Mouse (Mus musculus) thymus, postnatal 25 days (tissue): Measurements from ENCODE around the gene Fam110c.

ENCODE experiments used
- DNase-seq: peaks from one replicate; pipeline ENCODE4 v3.0.0; 2022

Gene Fam110c

DNA sequence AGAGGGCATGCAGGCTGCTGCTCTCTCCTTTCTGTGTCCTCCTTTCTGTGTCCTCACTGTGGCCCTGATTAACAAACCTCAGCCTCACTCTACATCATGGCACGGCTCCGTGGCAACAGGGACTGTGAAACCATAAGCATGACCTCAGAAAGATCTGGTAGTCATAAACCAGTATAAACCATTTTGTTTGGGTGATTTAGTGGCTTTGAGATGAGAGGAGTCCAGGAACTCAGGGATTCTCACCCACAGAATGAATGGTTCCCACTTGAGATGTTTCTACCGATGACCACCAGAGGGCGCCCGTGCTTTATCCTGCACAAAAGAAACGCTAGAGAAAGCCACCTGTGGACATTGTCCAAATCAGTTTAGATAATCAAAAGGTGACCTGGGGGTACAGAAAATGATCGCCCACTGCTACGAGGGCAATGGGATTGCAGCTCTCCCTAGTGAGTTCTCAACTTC is 42.4 kb downstream of the Fam110c start:
- DNase-seq, result peak; percentile 17

DNA sequence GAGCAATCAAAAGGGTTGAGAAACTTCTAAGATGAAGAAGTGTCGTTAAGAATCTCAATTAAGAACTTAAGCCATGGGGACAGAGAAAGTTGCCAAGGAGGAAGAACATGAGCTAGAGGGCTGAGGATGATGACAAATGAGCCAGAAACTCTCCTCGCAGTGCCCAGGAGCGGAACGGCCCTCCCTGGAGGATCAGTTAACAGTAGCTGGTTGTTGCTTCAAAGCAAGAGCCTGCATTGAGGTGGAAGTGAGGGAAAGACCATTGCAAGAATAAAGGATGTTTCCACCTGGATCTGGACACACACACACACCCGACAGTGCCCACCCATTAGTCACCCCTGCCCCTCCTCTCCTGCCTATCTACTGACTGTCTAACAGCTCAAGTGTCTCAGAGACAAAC is 46.9 kb downstream of the Fam110c start:
- no peak for DNase-seq

DNA sequence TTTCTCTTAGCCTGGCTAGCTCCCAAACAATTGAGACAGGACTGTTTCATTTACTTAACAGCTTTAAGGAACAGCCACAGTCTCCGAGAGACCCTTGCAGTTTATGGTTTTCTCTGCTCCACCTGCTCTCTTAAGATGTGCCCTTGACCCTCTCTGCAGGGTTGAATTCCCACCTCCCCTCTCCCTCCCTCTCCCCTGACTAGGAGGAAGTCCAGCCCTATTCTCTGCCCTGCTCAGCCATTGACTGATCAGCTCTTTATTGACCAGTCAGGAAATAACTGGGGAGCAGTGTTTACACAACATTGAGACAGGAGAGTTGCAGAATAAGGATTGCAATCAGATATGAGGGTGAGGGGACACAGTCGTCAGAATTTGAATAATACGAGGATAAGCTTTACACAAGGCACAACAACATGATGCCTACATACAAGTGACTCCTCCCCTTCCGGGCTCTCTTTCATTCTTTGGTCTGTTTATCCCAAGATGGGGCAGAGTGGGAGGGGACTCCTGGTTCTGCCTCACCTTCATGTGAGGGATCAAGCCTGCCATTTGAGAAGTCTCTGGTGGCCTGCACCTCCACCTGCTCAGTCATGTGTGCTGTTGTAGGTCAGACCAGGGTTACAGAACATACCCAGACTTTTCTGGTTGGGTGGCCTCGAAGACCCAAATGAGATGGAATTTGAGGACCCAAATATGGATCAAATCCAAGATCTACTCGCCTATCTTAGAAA is 49.4 kb downstream of the Fam110c start:
- no peak for DNase-seq

DNA sequence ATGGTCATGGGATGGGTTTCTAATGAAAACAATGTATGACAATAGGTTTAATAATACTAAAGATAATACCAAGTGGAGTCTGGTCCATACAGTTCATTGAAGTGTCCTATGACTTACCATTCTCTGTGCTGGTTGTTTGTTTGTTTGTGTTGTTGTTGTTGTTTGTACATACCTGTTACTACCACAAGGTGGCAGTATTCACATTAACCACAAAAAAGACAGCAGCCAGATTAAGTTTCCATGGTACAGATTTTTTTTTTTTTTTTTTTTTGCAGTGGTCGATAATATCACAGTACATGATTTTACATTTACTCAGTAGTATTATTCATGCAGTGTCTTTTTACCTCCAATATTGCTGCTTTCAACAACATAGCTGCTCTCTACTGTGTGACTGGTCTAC is 52.4 kb downstream of the Fam110c start:
- no peak for DNase-seq

DNA sequence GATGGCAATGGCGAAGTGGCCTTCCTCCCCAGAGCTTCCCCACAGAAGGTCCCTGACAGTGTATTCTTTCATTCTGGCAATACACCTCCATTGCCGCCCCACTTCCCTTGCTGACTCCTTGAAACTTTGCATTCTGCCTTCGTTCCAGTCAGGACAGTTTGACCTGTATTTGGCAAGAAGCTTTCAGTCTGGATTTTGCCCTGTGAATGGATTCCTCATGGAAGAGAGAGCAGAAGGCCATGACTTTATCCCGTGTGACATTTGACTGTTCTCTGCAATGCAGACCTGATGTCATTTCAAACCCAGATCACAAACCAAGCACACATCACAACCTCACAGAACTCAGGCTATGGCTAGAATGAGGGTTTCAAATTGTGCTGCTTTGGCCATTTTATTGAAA is 55.9 kb downstream of the Fam110c start:
- DNase-seq, result no peak
